Mouse (Mus musculus) kidney, adult 2 months (tissue): ENCODE results near the gene Drd3. TPM values are rescaled to one million over a fixed set of nuclear protein-coding genes. Genes with fewer than 3 reads are reported as not detected.

ENCODE experiments used
- DNase-seq: peaks from one replicate; pipeline ENCODE4 v3.0.0; 2021
- H3K27ac ChIP-seq: fragments of 200-500 bp; 2 replicates; pipeline ENCODE4 v1.5.1; 2012; ENCODE audit warnings: low read depth, low read length, control low read depth, inconsistent platforms; ENCODE audit not compliant: insufficient read depth
- H3K27me3 ChIP-seq: fragments of 200-500 bp; replicated peaks from 2 replicates; pipeline ENCODE4 v1.6.1; 2012; ENCODE audit warnings: mild to moderate bottlenecking, moderate library complexity, low read length, inconsistent platforms; ENCODE audit not compliant: control insufficient read depth, insufficient read depth
- H3K36me3 ChIP-seq: fragments of 200-500 bp; 2 replicates; pipeline ENCODE4 v1.6.1; 2012; ENCODE audit warnings: mild to moderate bottlenecking, moderate library complexity, low read length, inconsistent platforms; ENCODE audit not compliant: control insufficient read depth, insufficient read depth
- H3K4me1 ChIP-seq: fragments of 200-500 bp; 2 replicates; pipeline ENCODE4 v1.6.1; 2011; ENCODE audit warnings: low read length; ENCODE audit not compliant: control insufficient read depth, insufficient read depth
- H3K4me3 ChIP-seq: fragments of 200-500 bp; 2 replicates; pipeline ENCODE4 v1.5.1; 2011; ENCODE audit warnings: mild to moderate bottlenecking, low read depth, low read length, control low read depth; ENCODE audit not compliant: insufficient read depth
- CTCF ChIP-seq: fragments of 200-500 bp; conservative IDR thresholded peaks from 2 replicates; pipeline ENCODE4 v1.5.1; 2011; ENCODE audit warnings: low read depth, mild to moderate bottlenecking, control low read depth, low read length, moderate library complexity, mixed read lengths; ENCODE audit not compliant: insufficient read depth, insufficient read length
- POLR2A ChIP-seq: fragments of 200-500 bp; IDR thresholded peaks from one replicate; pipeline ENCODE4 v1.6.1; 2011; ENCODE audit warnings: low read depth, low read length, control low read depth
- WGBS: fragments of 180-500 bp; shearing (Covaris S2); methylation state at CpG from one replicate; pipeline ENCODE4 v1.1.7; 2018; 5-methylcytosine and 5-hydroxymethylcytosine counted together
- polyA plus RNA-seq: library from polyadenylated mRNA; depleted of rRNA; stranded (reverse); fragments of >200 nt; gene quantifications from 2 replicates; pipeline ENCODE4 v1.2.3, GENCODE M21; 2012

The Drd3 gene
- polyA plus RNA-seq, 1 experiment: 0.08 TPM

DNA sequence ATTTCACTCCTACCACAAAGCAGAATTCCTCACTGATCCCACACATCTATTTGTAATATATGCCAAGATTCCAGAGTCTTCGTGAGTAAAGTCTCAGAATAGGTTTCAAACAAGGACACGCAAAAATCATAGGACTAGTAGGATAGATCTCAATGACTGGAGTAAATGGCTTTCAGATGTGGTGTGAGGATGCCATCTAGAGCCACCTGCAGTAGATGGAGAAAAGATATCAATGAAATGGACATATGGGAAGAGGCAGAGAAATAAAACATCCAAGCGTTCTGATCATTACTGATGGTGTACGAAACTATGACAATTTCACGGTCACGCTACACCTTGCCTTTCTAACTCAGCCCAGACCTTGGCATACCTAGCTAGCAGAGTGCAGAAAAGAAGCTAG, 64.6 kb downstream of the Drd3 start:
- H3K4me1 ChIP-seq: no peaks in the 10 kb centered on the region
- H3K27ac ChIP-seq: no peak overlapping the region
- WGBS: 93% methylated on average over 6 of the region's 6 CpGs
- no peaks in the 10 kb centered on the region for H3K27me3 ChIP-seq
- DNase-seq: no peak
- H3K4me3 ChIP-seq: no peak overlapping the region
- no peaks in the 10 kb centered on the region for H3K36me3 ChIP-seq
- TF ChIP-seq CTCF (no peak), POLR2A (no peak)

DNA sequence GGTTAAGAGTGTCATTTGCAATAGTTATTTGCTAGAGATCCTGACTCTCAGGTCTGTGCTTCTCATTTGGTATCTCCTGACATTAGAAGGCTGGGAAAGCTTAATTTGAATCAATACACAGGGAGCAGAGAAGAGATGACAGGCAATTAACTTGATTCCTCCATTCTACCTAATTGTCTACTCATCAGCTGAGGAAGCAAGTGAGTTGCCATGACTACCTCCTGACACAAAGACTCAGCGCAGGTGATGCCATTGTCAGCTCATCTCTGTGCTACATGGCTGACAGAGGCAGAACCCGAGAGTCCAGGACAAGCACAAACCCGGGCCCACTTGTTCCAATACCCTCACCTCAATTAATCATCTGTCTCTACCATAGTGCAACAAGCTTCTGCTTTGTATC, 73.7 kb downstream of the Drd3 start:
- 84% methylated on average over 3 of the region's 3 CpGs for WGBS
- TF ChIP-seq POLR2A (no peak), CTCF (no peak)

DNA sequence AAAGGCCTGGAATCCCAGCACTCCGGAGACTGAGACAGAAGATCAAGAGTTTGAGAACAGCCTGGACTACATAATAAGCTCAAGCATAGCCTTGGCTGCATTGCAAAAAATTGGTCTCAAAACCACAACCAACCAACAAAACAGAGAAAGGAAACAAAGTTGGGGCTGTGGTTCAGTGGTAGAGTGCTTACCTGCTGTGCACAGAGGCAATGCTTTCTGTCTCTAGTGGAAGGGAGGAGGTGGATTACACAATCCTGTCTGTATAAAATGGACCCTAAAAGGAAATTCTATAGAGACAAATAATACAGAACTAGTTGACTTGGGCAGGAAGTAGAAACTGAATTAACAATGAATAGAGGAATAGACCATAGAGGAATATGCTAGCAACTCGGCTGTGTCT, 78.1 kb downstream of the Drd3 start:
- 91% methylated on average over 2 of the region's 2 CpGs for WGBS
- H3K36me3 ChIP-seq: no peaks in the 10 kb centered on the region
- DNase-seq: no peak
- no peaks in the 10 kb centered on the region for H3K4me1 ChIP-seq
- no peaks in the 10 kb centered on the region; the same call in 1 of the 2 replicates for H3K27me3 ChIP-seq
- H3K4me3 ChIP-seq: no peak overlapping the region
- H3K27ac ChIP-seq: no peak overlapping the region
- TF ChIP-seq CTCF (no peak), POLR2A (no peak)

More for the DNA sequence above, 73.7 kb downstream of the Drd3 start:
- Histone ChIP-seq H3K4me3 (no peak overlapping the region), H3K27me3 (no peaks in the 10 kb centered on the region), H3K36me3 (no peaks in the 10 kb centered on the region), H3K4me1 (no peaks in the 10 kb centered on the region), H3K27ac (no peak overlapping the region)
- no peak for DNase-seq

DNA sequence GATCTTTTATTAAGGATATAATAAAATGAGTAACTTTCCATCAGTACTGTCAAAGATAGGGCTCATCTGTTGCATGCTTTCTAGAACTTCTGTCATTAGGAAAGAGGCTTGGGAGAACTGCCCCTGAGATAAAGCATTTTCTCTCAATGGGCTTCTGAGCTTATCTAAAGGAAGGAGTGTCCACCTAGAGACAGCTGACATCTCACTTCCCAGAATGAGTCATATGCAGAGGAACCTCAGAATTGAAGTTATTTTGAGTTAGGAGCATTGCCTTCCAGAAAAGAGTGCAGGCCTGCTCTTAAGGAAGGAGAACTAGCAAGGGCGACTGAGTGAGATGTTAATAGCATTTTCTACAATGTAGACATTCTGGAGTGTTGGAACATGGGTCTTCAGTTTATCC, 87.4 kb downstream of the Drd3 start:
- no peaks in the 10 kb centered on the region for H3K4me1 ChIP-seq
- H3K27me3 ChIP-seq: no peaks in the 10 kb centered on the region; the same call in 1 of the 2 replicates
- DNase-seq: no peak
- H3K36me3 ChIP-seq: no peaks in the 10 kb centered on the region
- WGBS: 79% methylated on average over 1 of the region's 1 CpGs
- TF ChIP-seq POLR2A (no peak), CTCF (no peak)
- no peak overlapping the region for H3K4me3 ChIP-seq
- H3K27ac ChIP-seq: no peak overlapping the region

DNA sequence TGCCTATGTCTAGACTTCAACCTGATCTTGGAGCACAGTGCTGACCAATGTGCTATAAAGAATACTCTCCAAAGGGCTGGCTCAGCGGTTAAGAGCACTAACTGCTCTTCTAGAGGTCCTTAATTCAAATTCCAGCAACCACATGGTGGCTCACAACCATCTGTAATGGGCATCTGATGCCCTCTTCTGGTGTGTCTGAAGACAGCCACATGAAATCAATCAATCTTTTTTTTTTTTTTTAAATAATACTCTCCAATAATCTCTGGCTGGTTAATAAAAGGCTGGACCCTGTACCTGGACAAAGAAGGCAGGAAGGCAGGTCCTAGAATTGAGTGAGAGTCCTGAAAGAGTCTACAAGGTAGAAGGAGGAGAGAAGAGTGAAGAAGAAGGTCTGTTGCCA, 96.0 kb downstream of the Drd3 start:
- no peak for TF ChIP-seq CTCF
- TF ChIP-seq POLR2A: no peak
- no peak overlapping the region for H3K27ac ChIP-seq
- WGBS: 58% methylated on average over 1 of the region's 1 CpGs

DNA sequence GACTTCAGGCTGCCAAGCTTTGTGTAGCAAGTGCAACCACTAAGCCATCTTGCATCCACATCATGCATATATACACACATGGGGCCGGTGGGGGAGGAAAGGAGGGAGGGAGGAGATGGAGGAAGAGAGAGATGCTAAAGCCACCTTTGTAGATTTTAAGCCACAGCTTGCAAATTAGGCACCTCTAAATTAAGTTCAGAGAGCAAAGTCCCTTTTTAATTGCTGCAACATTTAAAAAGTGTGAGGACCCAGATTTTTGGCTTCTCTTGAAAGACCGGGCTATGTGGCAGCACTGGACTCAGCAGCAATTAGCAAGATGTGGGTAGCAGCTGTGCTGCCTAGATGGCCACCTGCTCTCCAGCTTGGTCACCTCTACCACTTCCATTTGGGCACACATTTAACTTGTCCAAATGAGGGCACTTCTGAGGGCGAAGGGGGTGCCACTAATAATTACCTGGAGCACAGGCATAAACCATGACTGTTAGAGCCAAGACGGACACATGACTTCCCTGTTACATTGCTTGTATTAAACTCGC, 105.2 kb downstream of the Drd3 start:
- WGBS: 90% methylated on average over 5 of the region's 5 CpGs
- no peaks in the 10 kb centered on the region for H3K4me1 ChIP-seq
- H3K27me3 ChIP-seq: no peaks in the 10 kb centered on the region
- H3K4me3 ChIP-seq: no peak overlapping the region
- TF ChIP-seq CTCF (no peak), POLR2A (no peak)
- no peak overlapping the region for H3K27ac ChIP-seq
- no peak for DNase-seq
- peaks cover 4% of the 10 kb centered on the region for H3K36me3 ChIP-seq

More for the DNA sequence above, 96.0 kb downstream of the Drd3 start:
- Histone ChIP-seq H3K4me1 (no peaks in the 10 kb centered on the region), H3K36me3 (no peaks in the 10 kb centered on the region), H3K27me3 (no peaks in the 10 kb centered on the region), H3K4me3 (no peak overlapping the region)
- no peak for DNase-seq

DNA sequence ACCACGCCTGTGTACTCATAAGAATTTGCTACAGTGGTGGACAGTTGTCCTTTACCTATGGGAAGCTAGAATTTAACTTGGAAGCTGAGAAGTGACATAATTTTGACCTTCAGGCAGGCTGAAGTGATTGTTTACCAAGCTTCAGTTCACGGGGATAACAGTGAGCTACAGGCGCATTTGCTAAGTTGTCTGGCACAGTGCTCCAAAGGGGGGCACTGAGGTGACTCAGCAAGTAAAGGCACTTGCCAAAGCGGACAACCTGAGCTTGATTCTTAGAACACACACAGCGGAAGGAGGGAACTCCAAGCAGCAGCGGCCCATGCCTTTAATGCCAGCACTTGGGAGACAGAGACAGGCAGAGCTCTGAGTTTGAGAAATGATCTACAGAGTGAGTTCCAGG, 106.8 kb downstream of the Drd3 start:
- DNase-seq: no peak
- Histone ChIP-seq H3K4me1 (no peaks in the 10 kb centered on the region), H3K4me3 (no peak overlapping the region), H3K27ac (no peak overlapping the region), H3K27me3 (no peaks in the 10 kb centered on the region), H3K36me3 (peaks cover 4% of the 10 kb centered on the region)
- TF ChIP-seq POLR2A (no peak), CTCF (no peak)
- WGBS: 75% methylated on average over 6 of the region's 6 CpGs

DNA sequence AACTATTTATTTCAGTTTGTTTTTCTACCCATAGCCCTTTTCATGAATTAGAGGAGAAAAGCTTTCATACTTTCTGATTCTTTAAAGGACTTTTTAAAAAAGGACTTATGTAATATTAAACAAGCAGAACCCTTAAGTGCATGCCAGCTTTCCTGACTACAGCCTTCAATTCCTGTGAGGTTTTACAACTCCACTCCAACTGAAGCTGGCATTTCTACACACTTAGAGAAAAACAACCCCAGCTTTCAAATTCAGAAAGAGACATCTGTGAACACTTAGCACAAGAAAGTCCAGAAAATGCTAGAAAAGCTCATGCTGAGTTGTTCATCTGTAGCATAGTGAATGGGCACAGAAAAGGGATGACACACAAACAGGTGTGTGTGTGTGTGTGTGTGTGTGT, 116.0 kb downstream of the Drd3 start:
- Histone ChIP-seq H3K4me1 (no peaks in the 10 kb centered on the region), H3K36me3 (0 out of 2 replicates have a peak, but pooled peaks cover 1% of the 10 kb centered on the region), H3K27me3 (no peaks in the 10 kb centered on the region), H3K27ac (no peak overlapping the region), H3K4me3 (no peak overlapping the region)
- TF ChIP-seq CTCF: no peak
- no peak for TF ChIP-seq POLR2A
- DNase-seq: no peak
